Mouse (Mus musculus) cerebellum, adult 9-11 months (tissue): Measurements from ENCODE around the gene Gng7.

Source experiments
- DNase-seq: peaks from one replicate; pipeline ENCODE4 v3.0.0; 2022

The Gng7 gene

GRCm38 (mm10) chr10:80963031-80963975 lies 51.4 kb downstream of the Gng7 start:
- no peak for DNase-seq

- DNase-seq, result no peak
Measured at GRCm38 (mm10) chr10:80962585-80962984, 52.2 kb downstream of the Gng7 start.

GRCm38 (mm10) chr10:80962051-80962472 lies 52.7 kb downstream of the Gng7 start:
- no peak for DNase-seq

GRCm38 (mm10) chr10:80960551-80961508 lies 53.9 kb downstream of the Gng7 start:
- DNase-seq, result no peak

- DNase-seq, result no peak
Measured at GRCm38 (mm10) chr10:80958979-80959637, 55.6 kb downstream of the Gng7 start.

GRCm38 (mm10) chr10:80957791-80958190 lies 57.0 kb downstream of the Gng7 start:
- DNase-seq, result no peak

GRCm38 (mm10) chr10:80956901-80957300 lies 57.8 kb downstream of the Gng7 start:
- no peak for DNase-seq

GRCm38 (mm10) chr10:80956385-80956784 lies 58.4 kb downstream of the Gng7 start:
- DNase-seq, result no peak

- DNase-seq, result peak; percentile 77
Measured at GRCm38 (mm10) chr10:80955536-80955935, 59.2 kb downstream of the Gng7 start.

GRCm38 (mm10) chr10:80954843-80955242 lies 59.9 kb downstream of the Gng7 start:
- DNase-seq, result no peak

GRCm38 (mm10) chr10:80954415-80954814 lies 60.3 kb downstream of the Gng7 start:
- DNase-seq, result no peak

- DNase-seq, result no peak
Measured at GRCm38 (mm10) chr10:80952449-80952848, 62.3 kb downstream of the Gng7 start.

GRCm38 (mm10) chr10:80951761-80952390 lies 62.9 kb downstream of the Gng7 start:
- DNase-seq, result no peak

- no peak for DNase-seq
Measured at GRCm38 (mm10) chr10:80950314-80950713, 64.4 kb downstream of the Gng7 start.

- DNase-seq, result no peak
Measured at GRCm38 (mm10) chr10:80949081-80949480, 65.7 kb downstream of the Gng7 start.

GRCm38 (mm10) chr10:80948570-80948969 lies 66.2 kb downstream of the Gng7 start:
- no peak for DNase-seq

GRCm38 (mm10) chr10:80947802-80948201 lies 66.9 kb downstream of the Gng7 start:
- no peak for DNase-seq

- no peak for DNase-seq
Measured at GRCm38 (mm10) chr10:80946684-80947437, 67.9 kb downstream of the Gng7 start.

GRCm38 (mm10) chr10:80944231-80944630 lies 70.5 kb downstream of the Gng7 start:
- DNase-seq, result no peak

GRCm38 (mm10) chr10:80943701-80944100 lies 71.0 kb downstream of the Gng7 start:
- DNase-seq, result no peak

- no peak for DNase-seq
Measured at GRCm38 (mm10) chr10:80942919-80943318, 71.8 kb downstream of the Gng7 start.

- no peak for DNase-seq
Measured at GRCm38 (mm10) chr10:80940988-80941347, 73.8 kb downstream of the Gng7 start.
